8 mouse cellular contexts compared by ENCODE assay signal in the genomic region with DNA sequence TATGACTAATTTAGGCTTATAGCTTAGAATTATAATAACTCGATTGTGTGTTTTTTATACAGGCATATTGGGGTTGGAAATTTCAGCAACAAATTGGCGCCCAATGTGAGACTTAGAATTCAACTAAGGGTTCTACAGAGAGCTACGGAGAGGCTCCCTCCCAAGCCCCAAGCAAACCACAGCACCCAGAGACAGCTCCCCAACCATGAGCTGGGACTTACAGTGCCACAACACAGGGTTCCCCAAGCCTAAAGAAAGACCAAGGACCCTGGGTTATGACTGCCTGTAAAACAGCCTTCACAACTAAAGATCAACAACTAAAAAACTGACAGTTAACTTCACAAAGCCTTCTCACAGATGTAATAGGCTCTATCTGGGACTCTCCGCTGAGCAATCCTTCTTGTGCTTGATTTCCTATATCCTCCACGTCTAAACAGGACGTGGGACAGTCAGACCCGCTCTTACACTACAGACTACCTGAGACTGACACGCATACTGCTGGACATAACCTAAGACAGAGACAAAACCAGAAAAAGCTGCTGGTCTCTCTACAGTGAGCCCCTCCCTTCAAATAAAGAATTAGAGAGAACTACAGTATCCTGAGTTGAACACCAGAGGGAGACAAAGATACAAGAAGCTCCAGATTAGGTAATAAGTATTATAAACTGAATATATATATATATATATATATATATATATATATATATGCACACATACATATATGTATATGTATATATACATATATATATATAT. TPM values are rescaled to one million over a fixed set of nuclear protein-coding genes. Genes with fewer than 3 reads are reported as not detected.
DNase-seq lines count a peak whose midpoint lies in the region; ATAC-seq and TF ChIP-seq lines count a peak whose summit lies in the region.

No protein-coding gene starts in this region.

- H3K27me3 ChIP-seq in forebrain, embryonic 13.5 days: no peaks in the 10 kb centered on the region
- H3K27me3 ChIP-seq in forebrain, embryonic 10.5 days (ENCODE audit: poor library complexity, severe bottlenecking): no peaks in the 10 kb centered on the region
- H3K27me3 ChIP-seq in lung, postnatal 0 days (replicated peaks; ENCODE audit: insufficient read depth, low read length): no peaks in the 10 kb centered on the region
- no peaks in the 10 kb centered on the region for H3K27me3 ChIP-seq in embryonic facial prominence, embryonic 14.5 days (replicated peaks; ENCODE audit: control insufficient read depth, insufficient read depth, low read length)

- TF ChIP-seq EP300 in lung, postnatal 0 days (IDR thresholded peaks at IDR 0.05): no peak

- H3K9ac ChIP-seq in forebrain, embryonic 13.5 days: no peak overlapping the region
- H3K9ac ChIP-seq in lung, postnatal 0 days (replicated peaks; ENCODE audit: low read depth): no peak overlapping the region
- H3K9ac ChIP-seq in embryonic facial prominence, embryonic 14.5 days (ENCODE audit: low read depth, low read length): no peak overlapping the region

- ATAC-seq in forebrain, embryonic 13.5 days: peak; percentile 71
- peak; percentile 32; the same call in 1 of the 2 replicates for ATAC-seq in lung, postnatal 0 days
- no peak for ATAC-seq in embryonic facial prominence, embryonic 14.5 days (ENCODE audit: low read depth)
- 0 out of 2 replicates have a peak, but pooled peaks have one; percentile 19 for ATAC-seq in neutrophil, adult 5-6 weeks (ENCODE audit: extremely low read depth, insufficient number of reproducible peaks, low FRiP score, poor library complexity, severe bottlenecking)

- H3K4me3 ChIP-seq in forebrain, embryonic 13.5 days: no peak overlapping the region
- no peak overlapping the region for H3K4me3 ChIP-seq in forebrain, embryonic 10.5 days
- no peak overlapping the region for H3K4me3 ChIP-seq in lung, postnatal 0 days (ENCODE audit: low read depth, low read length)
- H3K4me3 ChIP-seq in embryonic facial prominence, embryonic 14.5 days (ENCODE audit: low read depth, low read length): no peak overlapping the region

- no peak for DNase-seq in forebrain, embryonic 10.5 days (ENCODE audit: extremely low spot score, low spot score)
- peak; percentile 82 for DNase-seq in lung, postnatal 0 days (ENCODE audit: low spot score)
- DNase-seq in lung, adult 18-20 months: no peak
- DNase-seq in embryonic facial prominence, embryonic 14.5 days (ENCODE audit: low spot score): peak; percentile 42
- no peak for DNase-seq in right cerebral cortex, postnatal 25 days
- no peak for DNase-seq in cerebellum, adult 8-10 months

- TF ChIP-seq CTCF in lung, postnatal 0 days (IDR thresholded peaks at IDR 0.05): peak; percentile 60

- no peak overlapping the region for H3K27ac ChIP-seq in forebrain, embryonic 13.5 days
- no peak overlapping the region for H3K27ac ChIP-seq in forebrain, embryonic 10.5 days
- no peak overlapping the region for H3K27ac ChIP-seq in lung, postnatal 0 days (ENCODE audit: low read length)
- no peak overlapping the region for H3K27ac ChIP-seq in embryonic facial prominence, embryonic 14.5 days (replicated peaks; ENCODE audit: low read depth, low read length)

- no peaks in the 10 kb centered on the region for H3K4me1 ChIP-seq in forebrain, embryonic 13.5 days
- no peaks in the 10 kb centered on the region for H3K4me1 ChIP-seq in forebrain, embryonic 10.5 days
- H3K4me1 ChIP-seq in lung, postnatal 0 days (ENCODE audit: insufficient read depth, low read depth, low read length): no peaks in the 10 kb centered on the region
- no peaks in the 10 kb centered on the region for H3K4me1 ChIP-seq in embryonic facial prominence, embryonic 14.5 days (ENCODE audit: control insufficient read depth, insufficient read depth, low read length)

- 60% methylated on average over 8 of the region's 8 CpGs for WGBS in forebrain, embryonic 13.5 days
- WGBS in forebrain, embryonic 10.5 days: 58% methylated on average over 8 of the region's 8 CpGs
- 59% methylated on average over 8 of the region's 8 CpGs for WGBS in lung, postnatal 0 days
- 53% methylated on average over 8 of the region's 8 CpGs for WGBS in embryonic facial prominence, embryonic 14.5 days

- H3K4me2 ChIP-seq in forebrain, embryonic 13.5 days: no peak overlapping the region
- no peak overlapping the region for H3K4me2 ChIP-seq in lung, postnatal 0 days (replicated peaks; ENCODE audit: low read depth, low read length)
- no peak overlapping the region for H3K4me2 ChIP-seq in embryonic facial prominence, embryonic 14.5 days (ENCODE audit: low read depth, low read length)

- no peaks in the 10 kb centered on the region for H3K36me3 ChIP-seq in forebrain, embryonic 13.5 days (ENCODE audit: poor library complexity, severe bottlenecking)
- no peaks in the 10 kb centered on the region for H3K36me3 ChIP-seq in forebrain, embryonic 10.5 days (replicated peaks)
- H3K36me3 ChIP-seq in lung, postnatal 0 days (ENCODE audit: insufficient read depth, low read length): no peaks in the 10 kb centered on the region
- no peaks in the 10 kb centered on the region for H3K36me3 ChIP-seq in embryonic facial prominence, embryonic 14.5 days (ENCODE audit: control insufficient read depth, insufficient read depth, low read length)

- H3K9me3 ChIP-seq in forebrain, embryonic 13.5 days (replicated peaks): no peaks in the 10 kb centered on the region
- H3K9me3 ChIP-seq in forebrain, embryonic 10.5 days: no peaks in the 10 kb centered on the region
- no peaks in the 10 kb centered on the region for H3K9me3 ChIP-seq in lung, postnatal 0 days (ENCODE audit: low read length)
- H3K9me3 ChIP-seq in embryonic facial prominence, embryonic 14.5 days (ENCODE audit: control insufficient read depth, low read length): no peaks in the 10 kb centered on the region

RNA-seq across cellular contexts. Expression of a gene that starts 13.6 kb away (rescaled TPM):
- polyA plus RNA-seq in forebrain, embryonic 13.5 days (2015; fragmentation: Nextera tagmentation; extraction: Ambion mirVana): 25.0 and 30.9 TPM in 2 replicates
- 43.2 and 45.3 TPM in 2 replicates for polyA plus RNA-seq in forebrain, embryonic 10.5 days (2016; fragmentation: Nextera tagmentation; extraction: Ambion mirVana)
- 12.5 and 14.7 TPM in 2 replicates for polyA plus RNA-seq in lung, postnatal 0 days (2015; fragmentation: Nextera tagmentation; extraction: Ambion mirVana)
- 27.9 and 32.5 TPM in 2 replicates for polyA plus RNA-seq in embryonic facial prominence, embryonic 14.5 days (2014; fragmentation: Nextera tagmentation; extraction: Ambion mirVana)
- 30.8 and 34.4 TPM in 2 replicates for total RNA-seq in neutrophil, adult 5-6 weeks (2017)

Comparison
In these comparisons a context has a peak if more than half of its experiments do, and no peak if none do; other contexts are left out.
1. DNase-seq: peak in lung, postnatal 0 days (single experiment) and embryonic facial prominence, embryonic 14.5 days (single experiment); none in forebrain, embryonic 10.5 days (single experiment), lung, adult 18-20 months (0 of 2), right cerebral cortex, postnatal 25 days (single experiment) and cerebellum, adult 8-10 months (single experiment).